Mouse (Mus musculus) C2C12 (cell line): Measurements from ENCODE around the gene Dzip1l.

Experiments
- CTCF ChIP-seq: IDR thresholded peaks from one replicate; pipeline ENCODE4 v1.5.1; 2011; ENCODE audit not compliant: control insufficient read depth, insufficient read depth, insufficient read length
- MAX ChIP-seq: IDR thresholded peaks from one replicate; pipeline ENCODE4 v1.6.1; 2011; ENCODE audit warnings: mild to moderate bottlenecking, control low read depth
- USF1 ChIP-seq: IDR thresholded peaks from one replicate; pipeline ENCODE4 v1.6.1; 2011; ENCODE audit warnings: low read depth, mild to moderate bottlenecking, control low read depth, moderate library complexity

GRCm38 (mm10) chr9:99707425-99708126 is 78.3 kb downstream of the Dzip1l start:
- TF ChIP-seq USF1 = no peak
- TF ChIP-seq CTCF = no peak
- no peak for TF ChIP-seq MAX
